Mouse (Mus musculus): ENCODE measurements around the gene Chsy1.

Chsy1 gene

GRCm38 (mm10) chr7:66109855-66110635 is 730 bp downstream of the Chsy1 start:
- no peak for DNase-seq (ENCODE audit: low read depth)

GRCm38 (mm10) chr7:66110636-66111112 is 1.4 kb downstream of the Chsy1 start:
- no peak for DNase-seq (ENCODE audit: low read depth)

GRCm38 (mm10) chr7:66111211-66111610 is 1.9 kb downstream of the Chsy1 start:
- DNase-seq (ENCODE audit: low read depth) = no peak

GRCm38 (mm10) chr7:66113561-66113960 is 4.2 kb downstream of the Chsy1 start:
- DNase-seq (ENCODE audit: low read depth) = no peak

- no peak for DNase-seq (ENCODE audit: low read depth)
Observed at GRCm38 (mm10) chr7:66115821-66116343, 6.6 kb downstream of the Chsy1 start.

GRCm38 (mm10) chr7:66116906-66117482 is 7.7 kb downstream of the Chsy1 start:
- DNase-seq (ENCODE audit: low read depth) = no peak

GRCm38 (mm10) chr7:66118046-66118445 is 8.7 kb downstream of the Chsy1 start:
- DNase-seq (ENCODE audit: low read depth) = no peak

- no peak for DNase-seq (ENCODE audit: low read depth)
Observed at GRCm38 (mm10) chr7:66118796-66119195, 9.5 kb downstream of the Chsy1 start.

- DNase-seq (ENCODE audit: low read depth) = no peak
Observed at GRCm38 (mm10) chr7:66120139-66120538, 10.8 kb downstream of the Chsy1 start.

- DNase-seq (ENCODE audit: low read depth) = no peak
Observed at GRCm38 (mm10) chr7:66120702-66121396, 11.5 kb downstream of the Chsy1 start.

GRCm38 (mm10) chr7:66124551-66124968 is 15.2 kb downstream of the Chsy1 start:
- DNase-seq (ENCODE audit: low read depth) = no peak

- DNase-seq (ENCODE audit: low read depth) = no peak
Observed at GRCm38 (mm10) chr7:66125368-66125767, 16.1 kb downstream of the Chsy1 start.

GRCm38 (mm10) chr7:66127951-66128645 is 18.8 kb downstream of the Chsy1 start:
- DNase-seq (ENCODE audit: low read depth) = no peak

- no peak for DNase-seq (ENCODE audit: low read depth)
Observed at GRCm38 (mm10) chr7:66128857-66129256, 19.5 kb downstream of the Chsy1 start.

- no peak for DNase-seq (ENCODE audit: low read depth)
Observed at GRCm38 (mm10) chr7:66130296-66130695, 21.0 kb downstream of the Chsy1 start.

GRCm38 (mm10) chr7:66131776-66132421 is 22.6 kb downstream of the Chsy1 start:
- DNase-seq (ENCODE audit: low read depth) = no peak

- no peak for DNase-seq (ENCODE audit: low read depth)
Observed at GRCm38 (mm10) chr7:66134154-66134553, 24.8 kb downstream of the Chsy1 start.

- no peak for DNase-seq (ENCODE audit: low read depth)
Observed at GRCm38 (mm10) chr7:66135644-66136043, 26.3 kb downstream of the Chsy1 start.

GRCm38 (mm10) chr7:66136187-66136586 is 26.9 kb downstream of the Chsy1 start:
- DNase-seq (ENCODE audit: low read depth) = peak; percentile 44

- no peak for DNase-seq (ENCODE audit: low read depth)
Observed at GRCm38 (mm10) chr7:66137309-66137708, 28.0 kb downstream of the Chsy1 start.

- no peak for DNase-seq (ENCODE audit: low read depth)
Observed at GRCm38 (mm10) chr7:66138301-66138700, 29.0 kb downstream of the Chsy1 start.

GRCm38 (mm10) chr7:66138878-66139277 is 29.6 kb downstream of the Chsy1 start:
- DNase-seq (ENCODE audit: low read depth) = no peak

All from fibroblast of lung, adult 2 months (primary cell).